Mouse (Mus musculus): ENCODE results near the gene Gm40460. TPM values are rescaled to one million over a fixed set of nuclear protein-coding genes. Genes with fewer than 3 reads are reported as not detected.
"Not testable (repeated sequence)": the region's sequence is repeated elsewhere in the genome, so short reads cannot be mapped to it uniquely, and the experiment has no call there.

Gm40460 gene
- polyA plus RNA-seq, 1 experiment from 2014 or later, result not detected

GRCm38 (mm10) chr7:142231540-142231939 is 9.3 kb downstream of the Gm40460 start:
- WGBS, result 30% methylated on average over 1 of the region's 1 CpGs
- H3K9ac ChIP-seq, result no peak overlapping the region
- no peaks in the 10 kb centered on the region for H3K27me3 ChIP-seq
- no peak overlapping the region for H3K27ac ChIP-seq
- H3K4me2 ChIP-seq (replicated peaks), result no peak overlapping the region
- H3K4me3 ChIP-seq, result no peak overlapping the region
- no peak for ATAC-seq (ENCODE audit: low FRiP score)
- no peaks in the 10 kb centered on the region for H3K36me3 ChIP-seq
- H3K9me3 ChIP-seq (replicated peaks), result 0 out of 2 replicates have a peak, but pooled peaks cover 2% of the 10 kb centered on the region
- H3K4me1 ChIP-seq, result no peaks in the 10 kb centered on the region

DNA sequence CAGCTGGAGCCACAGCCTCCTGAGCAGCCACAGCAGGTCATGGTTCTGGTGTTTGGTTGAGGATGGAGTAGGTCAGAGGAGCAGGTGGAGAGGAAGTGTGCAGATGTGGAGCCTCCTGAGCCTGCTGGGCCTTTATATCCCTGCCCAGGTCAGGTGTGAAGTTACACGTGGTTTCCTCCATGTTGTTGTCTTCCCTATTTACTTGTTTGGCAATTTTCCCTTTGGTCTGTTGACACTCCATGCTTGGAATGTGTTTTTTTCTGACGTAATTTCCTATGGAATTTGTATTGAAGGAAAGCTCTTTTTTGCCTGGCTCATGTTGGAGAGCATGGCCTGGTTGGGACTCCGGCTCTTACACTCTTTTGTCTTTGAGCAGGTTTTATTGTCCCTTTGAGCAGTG is 11.0 kb downstream of the Gm40460 start, which contains the start of gene Krtap5-5:
Gene Krtap5-5, minus strand, starts transcription at position 101 of the 400 bp plus-strand sequence.
- not testable (repeated sequence) for H3K27me3 ChIP-seq; H3K4me3 ChIP-seq; H3K9ac ChIP-seq; ATAC-seq (ENCODE audit: low FRiP score); H3K4me1 ChIP-seq; H3K27ac ChIP-seq; H3K36me3 ChIP-seq; H3K9me3 ChIP-seq (replicated peaks); H3K4me2 ChIP-seq (replicated peaks)
- 44% methylated on average over 3 of the region's 3 CpGs for WGBS

- no peak overlapping the region for H3K4me2 ChIP-seq (replicated peaks)
- H3K9ac ChIP-seq, result no peak overlapping the region
- no peak for ATAC-seq (ENCODE audit: low FRiP score)
- H3K27me3 ChIP-seq, result no peaks in the 10 kb centered on the region
- no peak overlapping the region for H3K27ac ChIP-seq
- H3K36me3 ChIP-seq, result no peaks in the 10 kb centered on the region
- no peak overlapping the region for H3K4me3 ChIP-seq
- H3K4me1 ChIP-seq, result no peaks in the 10 kb centered on the region; the same call in 1 of the 2 replicates
- 48% methylated on average over 2 of the region's 2 CpGs for WGBS
- no peaks in the 10 kb centered on the region for H3K9me3 ChIP-seq (replicated peaks)
Observed at GRCm38 (mm10) chr7:142224518-142224917, 16.4 kb downstream of the Gm40460 start.

GRCm38 (mm10) chr7:142212136-142212535 is 28.7 kb downstream of the Gm40460 start:
- not testable (repeated sequence) for H3K27ac ChIP-seq; H3K4me2 ChIP-seq (replicated peaks); ATAC-seq (ENCODE audit: low FRiP score); H3K9ac ChIP-seq; H3K9me3 ChIP-seq (replicated peaks); H3K27me3 ChIP-seq; H3K36me3 ChIP-seq; H3K4me1 ChIP-seq; H3K4me3 ChIP-seq
- 57% methylated on average over 1 of the region's 1 CpGs for WGBS

DNA sequence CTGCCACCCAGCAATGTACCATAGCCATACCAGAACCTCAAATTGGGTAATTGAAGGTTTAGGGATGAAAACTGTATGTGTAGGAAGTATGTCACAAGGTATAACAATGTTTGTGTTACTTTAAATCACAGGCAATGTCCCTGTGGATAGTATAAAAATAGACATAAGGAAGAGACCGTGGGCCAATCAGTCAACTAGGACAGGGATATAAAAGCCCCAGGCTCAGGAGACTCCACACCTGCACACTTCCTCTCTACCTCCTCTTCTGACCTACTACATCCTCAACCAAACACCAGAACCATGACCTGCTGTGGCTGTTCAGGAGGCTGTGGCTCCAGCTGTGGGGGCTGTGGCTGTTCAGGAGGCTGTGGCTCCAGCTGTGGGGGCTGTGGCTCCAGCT is 29.3 kb downstream of the Gm40460 start, which contains the start of gene Gm7579:
Gene Gm7579, plus strand, starts transcription at position 301 of the 400 bp plus-strand sequence.
- H3K27me3 ChIP-seq, result no peaks in the 10 kb centered on the region
- H3K27ac ChIP-seq, result no peak within 1 kb of the TSS
- 80% methylated on average over 1 of the region's 1 CpGs for WGBS
- no peaks in the 10 kb centered on the region for H3K4me1 ChIP-seq
- H3K4me3 ChIP-seq, result no peak within 1 kb of the TSS
- no peak within 1 kb of the TSS for H3K4me2 ChIP-seq (replicated peaks)
- no peak within 1 kb of the TSS for H3K9ac ChIP-seq
- no peak for ATAC-seq (ENCODE audit: low FRiP score)
- no peaks in the 10 kb centered on the region for H3K9me3 ChIP-seq (replicated peaks)
- H3K36me3 ChIP-seq, result no peaks in the 10 kb centered on the region

DNA sequence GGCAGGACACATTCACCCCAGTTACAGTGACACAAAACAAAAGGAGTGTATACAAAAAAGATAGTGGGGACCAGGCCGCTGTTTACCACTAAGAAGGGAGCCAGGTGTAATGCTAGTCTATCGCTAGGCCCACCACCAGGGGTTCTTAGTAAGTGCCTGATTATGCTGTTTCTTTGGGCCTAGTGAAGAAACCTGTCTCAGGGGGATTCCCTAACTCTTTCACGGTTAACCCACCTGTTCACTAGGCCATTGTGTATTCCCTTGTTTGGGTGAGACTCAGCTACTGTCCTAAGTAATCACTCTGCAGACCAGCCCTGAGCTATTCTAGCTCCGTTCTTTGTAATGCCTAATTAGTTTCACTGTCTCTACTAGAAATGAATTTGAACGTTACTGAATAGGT is 34.0 kb downstream of the Gm40460 start:
- ATAC-seq (ENCODE audit: low FRiP score); H3K4me2 ChIP-seq (replicated peaks); H3K9me3 ChIP-seq (replicated peaks); H3K4me1 ChIP-seq; H3K4me3 ChIP-seq; H3K27ac ChIP-seq; H3K9ac ChIP-seq; H3K36me3 ChIP-seq; H3K27me3 ChIP-seq: not testable (repeated sequence)
- WGBS, result 75% methylated on average over 5 of the region's 5 CpGs

DNA sequence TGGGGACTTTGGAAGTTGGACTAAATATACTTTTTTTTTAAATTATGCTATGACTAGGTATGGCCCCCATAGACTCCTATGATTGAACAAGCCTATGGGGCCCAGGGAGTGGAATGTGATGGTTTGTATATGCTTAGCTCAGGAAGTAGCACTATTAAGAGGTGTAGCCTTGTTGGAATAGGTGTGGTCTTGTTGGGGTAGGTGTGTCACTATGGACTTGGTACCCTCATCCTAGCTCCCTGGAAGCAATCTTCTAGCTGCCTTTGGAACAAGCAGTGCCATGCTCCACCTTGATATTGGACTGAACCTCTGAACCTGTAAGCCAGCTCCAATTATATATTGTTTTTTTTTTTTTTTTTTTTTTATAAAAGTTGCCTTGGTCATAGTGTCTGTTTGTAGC is 35.4 kb downstream of the Gm40460 start:
- H3K4me1 ChIP-seq, result no peaks in the 10 kb centered on the region
- H3K27me3 ChIP-seq, result peaks cover 3% of the 10 kb centered on the region; the same call in 1 of the 2 replicates
- H3K4me3 ChIP-seq, result no peak overlapping the region
- H3K27ac ChIP-seq, result no peak overlapping the region
- H3K9ac ChIP-seq, result no peak overlapping the region
- no peaks in the 10 kb centered on the region for H3K36me3 ChIP-seq
- H3K9me3 ChIP-seq (replicated peaks), result no peaks in the 10 kb centered on the region
- no peak for ATAC-seq (ENCODE audit: low FRiP score)
- no peak overlapping the region for H3K4me2 ChIP-seq (replicated peaks)

GRCm38 (mm10) chr7:142201064-142201463 is 39.8 kb downstream of the Gm40460 start, which contains the start of gene Krtap5-3:
Gene Krtap5-3, plus strand, starts transcription at chr7:142201364.
- no peaks in the 10 kb centered on the region for H3K4me1 ChIP-seq
- no peak within 1 kb of the TSS for H3K27ac ChIP-seq
- no peaks in the 10 kb centered on the region for H3K9me3 ChIP-seq (replicated peaks)
- no peak within 1 kb of the TSS for H3K4me2 ChIP-seq (replicated peaks)
- 72% methylated on average over 1 of the region's 1 CpGs for WGBS
- ATAC-seq (ENCODE audit: low FRiP score), result no peak
- H3K9ac ChIP-seq, result no peak within 1 kb of the TSS
- no peaks in the 10 kb centered on the region for H3K36me3 ChIP-seq
- no peak within 1 kb of the TSS for H3K4me3 ChIP-seq
- H3K27me3 ChIP-seq, result peaks cover 3% of the 10 kb centered on the region; the same call in 1 of the 2 replicates

DNA sequence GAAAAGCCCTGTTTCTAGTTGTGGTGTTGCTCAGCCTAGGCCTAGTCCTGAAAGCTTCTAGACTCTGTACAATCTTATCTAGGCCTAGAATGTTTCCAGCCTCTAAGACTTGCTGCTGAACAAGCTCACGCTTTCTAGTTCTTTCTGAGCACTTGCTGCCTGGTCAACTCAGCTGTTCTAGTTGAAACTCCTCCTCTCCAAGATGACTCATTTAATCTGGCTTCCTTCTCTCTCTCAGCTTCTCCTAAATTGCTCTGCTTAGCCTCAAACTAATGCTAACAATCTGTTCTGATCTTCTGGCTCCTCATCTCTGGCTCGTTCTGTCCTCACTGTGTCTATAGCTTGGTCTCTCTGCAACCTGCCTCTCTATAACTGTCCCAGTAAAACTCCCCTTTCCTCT is 42.1 kb downstream of the Gm40460 start:
- no peak overlapping the region for H3K4me2 ChIP-seq (replicated peaks)
- no peak overlapping the region for H3K4me3 ChIP-seq
- no peak overlapping the region for H3K27ac ChIP-seq
- no peaks in the 10 kb centered on the region for H3K36me3 ChIP-seq
- no peaks in the 10 kb centered on the region for H3K4me1 ChIP-seq
- H3K27me3 ChIP-seq, result peaks cover 3% of the 10 kb centered on the region; the same call in 1 of the 2 replicates
- no peak for ATAC-seq (ENCODE audit: low FRiP score)
- no peak overlapping the region for H3K9ac ChIP-seq
- 74% methylated on average over 2 of the region's 2 CpGs for WGBS
- H3K9me3 ChIP-seq (replicated peaks), result no peaks in the 10 kb centered on the region

Other genes with a start within 250 kb of the Gm40460 start
- gene Mob2, start 180.0 kb downstream of the Gm40460 start, polyA plus RNA-seq (2016; fragmentation: Nextera tagmentation; extraction: Ambion mirVana), result 48.0 and 48.8 TPM in 2 replicates
- gene Dusp8, start 145.2 kb downstream of the Gm40460 start, polyA plus RNA-seq (2016; fragmentation: Nextera tagmentation; extraction: Ambion mirVana), result 49.1 and 53.8 TPM in 2 replicates
- not detected in 2 replicates for gene Gm45618, start 120.3 kb downstream of the Gm40460 start, polyA plus RNA-seq (2016; fragmentation: Nextera tagmentation; extraction: Ambion mirVana)
- gene Gm39115, start 105.0 kb downstream of the Gm40460 start, polyA plus RNA-seq (2016; fragmentation: Nextera tagmentation; extraction: Ambion mirVana), result not detected in 2 replicates
- not detected in 2 replicates for gene Gm45337, start 96.5 kb downstream of the Gm40460 start, polyA plus RNA-seq (2016; fragmentation: Nextera tagmentation; extraction: Ambion mirVana)
- not detected in 2 replicates for gene Gm29735, start 84.0 kb downstream of the Gm40460 start, polyA plus RNA-seq (2016; fragmentation: Nextera tagmentation; extraction: Ambion mirVana)
- gene Gm4553, start 75.3 kb downstream of the Gm40460 start, polyA plus RNA-seq (2016; fragmentation: Nextera tagmentation; extraction: Ambion mirVana), result not detected in 2 replicates
- not detected in 2 replicates for gene Krtap5-2, start 65.1 kb downstream of the Gm40460 start, polyA plus RNA-seq (2016; fragmentation: Nextera tagmentation; extraction: Ambion mirVana)
- not detected in 2 replicates for gene Gm10153, start 50.7 kb downstream of the Gm40460 start, polyA plus RNA-seq (2016; fragmentation: Nextera tagmentation; extraction: Ambion mirVana)
- not detected in 2 replicates for gene Krtap5-3, start 39.7 kb downstream of the Gm40460 start, polyA plus RNA-seq (2016; fragmentation: Nextera tagmentation; extraction: Ambion mirVana)
- not detected in 2 replicates for gene Gm7579, start 29.2 kb downstream of the Gm40460 start, polyA plus RNA-seq (2016; fragmentation: Nextera tagmentation; extraction: Ambion mirVana)
- not detected in 2 replicates for gene Krtap5-5, start 11.1 kb downstream of the Gm40460 start, polyA plus RNA-seq (2016; fragmentation: Nextera tagmentation; extraction: Ambion mirVana)
- gene Gm2431, start 17.3 kb upstream of the Gm40460 start, polyA plus RNA-seq (2016; fragmentation: Nextera tagmentation; extraction: Ambion mirVana), result not detected in 2 replicates
- gene Gm4559, start 33.3 kb upstream of the Gm40460 start, polyA plus RNA-seq (2016; fragmentation: Nextera tagmentation; extraction: Ambion mirVana), result not detected in 2 replicates
- not detected in 2 replicates for gene Krtap5-1, start 56.0 kb upstream of the Gm40460 start, polyA plus RNA-seq (2016; fragmentation: Nextera tagmentation; extraction: Ambion mirVana)
- not detected in 2 replicates for gene Krtap5-4, start 62.5 kb upstream of the Gm40460 start, polyA plus RNA-seq (2016; fragmentation: Nextera tagmentation; extraction: Ambion mirVana)
- gene Ifitm10, start 132.7 kb upstream of the Gm40460 start, polyA plus RNA-seq (2016; fragmentation: Nextera tagmentation; extraction: Ambion mirVana), result 0.82 and 1.3 TPM in 2 replicates
- not detected in 2 replicates for gene Gm49369, start 141.6 kb upstream of the Gm40460 start, polyA plus RNA-seq (2016; fragmentation: Nextera tagmentation; extraction: Ambion mirVana)
- gene Ctsd, start 147.0 kb upstream of the Gm40460 start, polyA plus RNA-seq (2016; fragmentation: Nextera tagmentation; extraction: Ambion mirVana), result 213 and 215 TPM in 2 replicates
- gene Syt8, start 193.8 kb upstream of the Gm40460 start, polyA plus RNA-seq (2016; fragmentation: Nextera tagmentation; extraction: Ambion mirVana), result 0.30 TPM in 1 of 2 replicates, not detected in the other
- gene Tnni2, start 200.7 kb upstream of the Gm40460 start, polyA plus RNA-seq (2016; fragmentation: Nextera tagmentation; extraction: Ambion mirVana), result 1.9 and 3.6 TPM in 2 replicates
- 9.6 and 14.4 TPM in 2 replicates for gene Lsp1, start 219.7 kb upstream of the Gm40460 start, polyA plus RNA-seq (2016; fragmentation: Nextera tagmentation; extraction: Ambion mirVana)